Mouse (Mus musculus) hindbrain, embryonic 13.5 days (tissue): ENCODE measurements around the gene Lat2. TPM values are rescaled to one million over a fixed set of nuclear protein-coding genes. Genes with fewer than 3 reads are reported as not detected.

ENCODE experiments used
- ATAC-seq: fragments of 200-750 bp; cut with Nextera tagmentation; 2 replicates; pipeline ENCODE4 v1.8.0; 2017; ENCODE audit warnings: moderate TSS enrichment; ENCODE audit not compliant: low FRiP score
- H3K27ac ChIP-seq: fragments of 300-500 bp; sonication (generic); 2 replicates; pipeline ENCODE4 v1.5.1; 2015; ENCODE audit warnings: inconsistent platforms, mild to moderate bottlenecking, moderate library complexity
- H3K27me3 ChIP-seq: fragments of 300-500 bp; sonication (generic); 2 replicates; pipeline ENCODE4 v1.6.1; 2015; ENCODE audit warnings: mild to moderate bottlenecking, inconsistent platforms
- H3K36me3 ChIP-seq: fragments of 300-500 bp; sonication (generic); 2 replicates; pipeline ENCODE4 v1.6.1; 2015; ENCODE audit warnings: mild to moderate bottlenecking, inconsistent platforms
- H3K4me1 ChIP-seq: fragments of 300-500 bp; sonication (generic); replicated peaks from 2 replicates; pipeline ENCODE4 v1.6.1; 2015; ENCODE audit warnings: inconsistent platforms
- H3K4me2 ChIP-seq: fragments of 300-500 bp; sonication (generic); 2 replicates; pipeline ENCODE4 v1.6.1; 2015; ENCODE audit warnings: inconsistent platforms, mild to moderate bottlenecking, moderate library complexity
- H3K4me3 ChIP-seq: fragments of 300-500 bp; sonication (generic); 2 replicates; pipeline ENCODE4 v1.5.1; 2015; ENCODE audit warnings: mild to moderate bottlenecking, inconsistent platforms
- H3K9ac ChIP-seq: fragments of 300-500 bp; sonication (generic); 2 replicates; pipeline ENCODE4 v1.6.1; 2015; ENCODE audit warnings: mild to moderate bottlenecking, inconsistent platforms
- H3K9me3 ChIP-seq: fragments of 300-500 bp; sonication (generic); 2 replicates; pipeline ENCODE4 v1.6.1; 2016; ENCODE audit warnings: inconsistent platforms
- WGBS: fragments of 180-500 bp; shearing (Covaris S2); methylation state at CpG from one replicate; pipeline ENCODE4 v1.1.7; 2015; 5-methylcytosine and 5-hydroxymethylcytosine counted together
- polyA plus RNA-seq: library from polyadenylated mRNA; unstranded; fragments of >200 nt; fragmentation: Nextera tagmentation; extraction: Ambion mirVana; gene quantifications from 2 replicates; pipeline ENCODE4 v1.2.1, GENCODE M21; 2015

Gene Lat2
- polyA plus RNA-seq, 1 experiment from 2014 or later = 5.7 TPM

DNA sequence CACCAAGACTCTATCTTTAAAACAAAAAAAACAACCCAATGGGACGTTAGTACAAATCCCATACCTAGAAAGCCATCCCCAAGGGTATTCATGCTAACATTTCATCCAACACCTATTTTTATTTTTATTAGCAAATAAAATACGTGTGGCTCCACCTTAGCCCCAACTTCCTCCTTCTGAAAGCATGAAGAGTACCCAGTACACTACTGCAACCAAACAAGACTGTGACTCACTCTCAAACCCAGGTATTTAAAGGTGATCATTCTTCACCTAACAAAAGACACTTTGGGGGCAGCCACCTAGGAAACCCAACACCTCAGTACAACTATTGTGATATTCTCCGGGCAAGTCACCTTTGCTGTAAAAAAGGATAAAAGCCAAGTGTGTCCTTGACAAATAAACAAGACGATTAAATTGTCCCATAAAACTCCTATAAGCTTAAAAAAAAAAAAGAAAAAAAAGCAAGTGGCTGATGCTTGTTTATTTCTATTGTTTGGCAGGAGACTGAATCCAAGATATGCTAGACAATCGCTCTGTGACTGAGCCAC, 23.1 kb upstream of the Lat2 start:
- Histone ChIP-seq H3K27me3 (no peaks in the 10 kb centered on the region), H3K4me2 (peak overlapping the region; percentile 87), H3K4me3 (peak overlapping the region; percentile 99), H3K36me3 (peaks cover 27% of the 10 kb centered on the region), H3K9ac (peak overlapping the region; percentile 100), H3K9me3 (no peaks in the 10 kb centered on the region), H3K4me1 (peaks cover 28% of the 10 kb centered on the region), H3K27ac (peak overlapping the region; percentile 96)
- 37% methylated on average over 5 of the region's 5 CpGs for WGBS
- ATAC-seq = no peak

DNA sequence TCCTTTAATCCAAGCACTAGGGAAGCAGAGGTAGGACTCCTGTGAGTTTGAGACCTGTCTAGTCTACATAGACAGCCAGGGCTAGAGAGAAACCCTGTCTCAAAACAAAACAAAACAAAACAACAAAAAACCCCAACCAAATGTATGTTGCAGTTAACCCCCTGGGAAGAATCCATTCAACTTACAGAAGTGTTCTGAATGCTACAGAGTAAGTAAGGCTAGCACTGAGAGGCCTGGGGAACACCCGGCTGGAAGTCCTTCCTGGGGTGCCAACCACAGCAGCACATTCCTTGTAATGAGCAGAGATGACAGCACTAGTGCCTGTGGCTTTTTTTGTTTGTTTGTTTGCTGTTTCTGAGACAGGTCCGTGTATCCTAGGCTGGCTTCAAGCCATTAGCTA, 18.0 kb upstream of the Lat2 start:
- no peak overlapping the region for H3K27ac ChIP-seq
- H3K4me2 ChIP-seq = no peak overlapping the region
- no peaks in the 10 kb centered on the region for H3K9me3 ChIP-seq
- no peaks in the 10 kb centered on the region for H3K27me3 ChIP-seq
- WGBS = 54% methylated on average over 2 of the region's 2 CpGs
- H3K4me3 ChIP-seq = no peak overlapping the region
- H3K4me1 ChIP-seq = peaks cover 33% of the 10 kb centered on the region
- H3K36me3 ChIP-seq = peaks cover 53% of the 10 kb centered on the region
- ATAC-seq = no peak
- no peak overlapping the region for H3K9ac ChIP-seq

DNA sequence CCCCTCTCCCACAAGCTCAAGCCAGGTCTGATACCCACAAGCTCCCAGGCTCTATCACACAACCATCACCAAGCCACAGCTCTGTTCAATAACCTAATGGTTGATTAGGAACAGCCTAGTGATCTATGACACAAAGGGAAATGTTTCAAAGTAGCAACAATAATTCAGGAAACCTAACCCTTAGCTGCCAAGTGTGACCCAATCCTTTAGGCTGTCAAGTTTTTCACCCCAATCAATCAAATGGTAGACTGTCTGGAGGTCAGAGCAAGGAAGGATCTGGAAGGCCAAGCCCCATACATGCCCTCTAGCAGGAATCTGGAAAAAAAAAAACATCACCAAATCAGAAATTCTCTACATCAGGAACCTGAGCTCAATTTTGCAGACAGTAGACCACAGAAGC, 16.0 kb upstream of the Lat2 start:
- H3K4me1 ChIP-seq = peaks cover 23% of the 10 kb centered on the region
- H3K9ac ChIP-seq = no peak overlapping the region
- H3K4me2 ChIP-seq = no peak overlapping the region
- H3K27ac ChIP-seq = no peak overlapping the region
- H3K27me3 ChIP-seq = no peaks in the 10 kb centered on the region
- H3K4me3 ChIP-seq = no peak overlapping the region
- ATAC-seq = no peak
- H3K36me3 ChIP-seq = peaks cover 63% of the 10 kb centered on the region
- no peaks in the 10 kb centered on the region for H3K9me3 ChIP-seq

DNA sequence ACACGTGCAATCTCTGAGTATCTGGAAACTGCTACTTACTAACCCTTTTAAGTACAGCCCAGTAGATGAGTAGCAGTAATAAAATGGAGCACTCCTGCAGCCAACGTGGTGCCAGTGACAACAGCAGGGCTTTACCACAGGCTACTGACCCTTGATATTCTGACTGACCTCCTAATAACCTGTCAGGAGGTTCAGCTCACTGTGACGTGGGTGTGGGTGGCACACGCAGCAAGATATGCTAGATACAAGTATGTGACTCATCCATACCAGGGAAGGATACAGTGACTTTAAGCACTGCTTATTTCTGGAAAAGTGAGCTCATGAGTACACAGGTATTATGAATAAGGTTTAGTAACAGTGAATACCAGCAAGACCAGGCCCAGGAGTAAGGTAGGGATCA, 14.7 kb upstream of the Lat2 start:
- no peak overlapping the region for H3K4me3 ChIP-seq
- peaks cover 23% of the 10 kb centered on the region for H3K4me1 ChIP-seq
- no peak overlapping the region for H3K27ac ChIP-seq
- no peak overlapping the region for H3K4me2 ChIP-seq
- H3K9ac ChIP-seq = no peak overlapping the region
- ATAC-seq = no peak
- no peaks in the 10 kb centered on the region for H3K9me3 ChIP-seq
- WGBS = 83% methylated on average over 4 of the region's 4 CpGs
- peaks cover 65% of the 10 kb centered on the region for H3K36me3 ChIP-seq
- no peaks in the 10 kb centered on the region for H3K27me3 ChIP-seq

DNA sequence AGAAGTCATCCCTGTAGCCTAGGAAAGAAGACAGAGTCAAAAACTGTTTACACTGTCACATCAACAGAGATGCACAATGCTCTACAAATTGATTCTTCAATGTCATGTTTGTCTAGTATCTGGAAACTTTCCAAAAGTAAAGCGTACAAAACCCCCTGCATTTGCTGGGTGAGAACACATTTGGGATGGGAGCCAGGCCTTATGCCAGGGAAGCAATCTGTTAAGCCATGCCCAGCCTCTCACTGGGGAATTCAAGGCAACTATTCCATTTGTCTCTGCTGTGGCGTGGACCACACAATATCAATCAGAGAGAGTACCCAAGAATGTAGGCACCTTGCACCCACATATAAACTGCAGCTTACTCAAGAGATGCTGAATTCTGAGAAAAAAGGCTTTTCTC, 7.2 kb upstream of the Lat2 start:
- Histone ChIP-seq H3K4me1 (0 out of 2 replicates have a peak, but pooled peaks cover 8% of the 10 kb centered on the region), H3K27me3 (no peaks in the 10 kb centered on the region), H3K27ac (no peak overlapping the region), H3K36me3 (peaks cover 100% of the 10 kb centered on the region), H3K9ac (no peak overlapping the region), H3K9me3 (no peaks in the 10 kb centered on the region), H3K4me3 (no peak overlapping the region), H3K4me2 (no peak overlapping the region)
- 61% methylated on average over 2 of the region's 2 CpGs for WGBS
- no peak for ATAC-seq

DNA sequence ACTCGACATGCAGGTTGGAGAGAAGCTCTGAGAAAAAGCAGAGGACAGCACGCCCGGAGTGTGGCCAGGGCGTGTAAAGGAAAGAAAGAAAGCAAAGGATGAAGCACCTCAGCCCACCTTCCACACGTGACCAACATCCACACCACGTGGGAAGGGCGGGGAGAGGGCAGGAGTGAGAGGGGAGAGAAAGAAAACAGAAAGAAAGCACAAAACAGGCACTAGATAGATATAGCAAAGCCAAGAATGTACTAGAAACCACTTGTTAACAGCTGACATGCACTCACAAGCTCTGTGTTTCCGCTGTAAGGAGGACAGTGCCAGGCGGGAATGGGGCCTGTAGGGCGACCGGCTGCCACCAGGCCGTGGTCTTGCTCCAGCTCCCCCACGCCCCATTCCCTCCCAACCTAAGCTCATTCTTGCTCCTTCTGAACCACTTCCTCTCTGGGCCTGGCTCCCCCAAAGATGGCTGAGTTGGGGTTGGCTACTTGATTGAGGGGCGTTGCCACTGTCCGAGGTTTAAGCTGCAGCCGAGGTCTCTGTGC, 6.3 kb upstream of the Lat2 start:
- no peak for ATAC-seq
- H3K4me3 ChIP-seq = no peak overlapping the region
- no peak overlapping the region for H3K4me2 ChIP-seq
- H3K27ac ChIP-seq = no peak overlapping the region
- no peaks in the 10 kb centered on the region for H3K9me3 ChIP-seq
- 88% methylated on average over 16 of the region's 16 CpGs for WGBS
- H3K9ac ChIP-seq = no peak overlapping the region
- H3K36me3 ChIP-seq = peaks cover 99% of the 10 kb centered on the region
- H3K27me3 ChIP-seq = no peaks in the 10 kb centered on the region
- 0 out of 2 replicates have a peak, but pooled peaks cover 8% of the 10 kb centered on the region for H3K4me1 ChIP-seq

DNA sequence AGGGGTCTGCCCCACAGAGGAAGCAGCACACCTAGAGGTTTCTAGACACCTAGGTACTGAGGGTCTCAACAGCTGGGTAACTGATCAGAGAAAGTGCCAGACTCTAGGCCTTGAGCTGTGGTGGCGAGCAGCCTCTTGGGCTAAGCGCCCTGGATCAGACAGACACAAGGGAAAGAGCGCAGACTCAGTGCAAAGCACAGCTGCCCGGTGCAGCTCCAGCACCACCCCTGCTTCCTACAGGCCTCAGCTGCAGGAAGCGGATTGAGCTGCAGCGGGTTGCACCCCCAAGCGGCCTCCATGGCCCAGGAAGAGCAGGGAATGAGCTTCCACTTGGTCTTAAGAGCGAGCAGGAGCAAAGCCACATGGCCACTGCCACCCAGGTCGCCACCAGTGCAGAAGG, 5.6 kb upstream of the Lat2 start:
- Histone ChIP-seq H3K4me1 (0 out of 2 replicates have a peak, but pooled peaks cover 8% of the 10 kb centered on the region), H3K9ac (no peak overlapping the region), H3K4me2 (no peak overlapping the region), H3K36me3 (peaks cover 97% of the 10 kb centered on the region), H3K27ac (no peak overlapping the region), H3K27me3 (no peaks in the 10 kb centered on the region), H3K4me3 (no peak overlapping the region), H3K9me3 (no peaks in the 10 kb centered on the region)
- no peak for ATAC-seq
- 92% methylated on average over 9 of the region's 9 CpGs for WGBS

DNA sequence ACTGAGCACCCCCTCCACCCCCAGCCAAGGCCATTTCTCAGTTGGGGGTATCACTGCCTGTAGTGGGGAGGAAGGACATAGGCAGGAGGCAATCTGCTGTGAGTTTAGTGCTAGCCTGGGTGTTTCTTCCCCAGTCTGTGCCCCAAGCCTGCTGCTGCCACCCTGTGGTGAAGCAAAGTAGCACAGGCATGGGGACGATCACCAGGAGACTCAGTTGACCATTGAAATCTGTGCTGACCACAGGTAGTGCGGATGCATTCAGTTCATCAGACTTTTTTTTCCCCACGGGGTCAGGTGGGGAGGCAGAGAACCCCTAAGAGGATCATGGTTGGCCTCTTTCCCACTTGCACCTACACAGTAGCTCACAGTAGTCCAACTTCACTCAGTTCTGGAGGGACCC, 2.2 kb upstream of the Lat2 start:
- Histone ChIP-seq H3K36me3 (peaks cover 78% of the 10 kb centered on the region), H3K9ac (no peak overlapping the region), H3K4me3 (no peak overlapping the region), H3K27me3 (no peaks in the 10 kb centered on the region), H3K4me1 (peaks cover 5% of the 10 kb centered on the region), H3K27ac (no peak overlapping the region), H3K9me3 (no peaks in the 10 kb centered on the region), H3K4me2 (no peak overlapping the region)
- no peak for ATAC-seq
- 64% methylated on average over 3 of the region's 3 CpGs for WGBS

DNA sequence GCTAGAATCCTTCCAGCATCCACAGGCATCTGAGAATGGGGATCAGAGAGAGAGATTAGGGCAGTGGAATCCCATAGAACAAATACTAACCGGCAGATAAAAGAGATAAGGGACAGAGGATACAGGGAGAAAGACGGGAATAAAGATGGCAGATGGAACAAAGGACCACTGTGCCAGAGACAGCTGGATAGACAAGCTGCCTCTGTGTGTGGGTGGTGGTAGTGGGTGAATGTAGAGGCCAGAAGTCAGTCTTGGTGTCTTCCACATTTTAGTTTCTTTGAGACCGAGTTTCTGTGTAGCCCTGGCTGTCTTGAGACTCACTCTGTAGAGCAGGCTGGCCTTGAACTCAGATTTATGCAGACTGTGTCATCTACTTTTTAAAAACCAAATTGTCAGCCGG, 955 bp upstream of the Lat2 start:
- H3K36me3 ChIP-seq = peaks cover 65% of the 10 kb centered on the region
- no peak overlapping the region for H3K9ac ChIP-seq
- no peak overlapping the region for H3K4me2 ChIP-seq
- H3K4me1 ChIP-seq = peaks cover 10% of the 10 kb centered on the region
- H3K27me3 ChIP-seq = no peaks in the 10 kb centered on the region
- no peak overlapping the region for H3K4me3 ChIP-seq
- no peak overlapping the region for H3K27ac ChIP-seq
- H3K9me3 ChIP-seq = no peaks in the 10 kb centered on the region
- ATAC-seq = no peak
- 66% methylated on average over 4 of the region's 4 CpGs for WGBS

DNA sequence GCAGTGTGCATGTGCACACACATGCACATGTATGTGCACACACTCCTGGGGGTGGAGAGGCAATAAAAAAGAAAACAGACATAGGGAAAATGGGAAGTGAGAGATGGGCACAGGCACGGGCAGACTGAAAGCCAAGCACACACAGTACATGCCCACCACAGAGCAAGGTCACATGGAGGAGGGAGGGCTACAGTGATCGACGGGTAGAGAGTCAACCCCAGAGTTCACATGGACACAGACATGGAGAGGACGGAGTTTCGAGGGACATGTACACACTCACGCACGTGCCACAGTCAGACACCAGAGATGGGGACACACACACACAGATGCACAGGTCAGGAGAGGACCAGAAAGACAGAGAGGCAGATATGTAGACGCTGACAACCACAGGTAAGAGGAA, 555 bp upstream of the Lat2 start:
- ATAC-seq = no peak
- Histone ChIP-seq H3K4me3 (no peak overlapping the region), H3K36me3 (peaks cover 61% of the 10 kb centered on the region), H3K4me1 (peaks cover 10% of the 10 kb centered on the region), H3K27ac (no peak overlapping the region), H3K9ac (no peak overlapping the region), H3K4me2 (no peak overlapping the region), H3K9me3 (no peaks in the 10 kb centered on the region), H3K27me3 (no peaks in the 10 kb centered on the region)
- 90% methylated on average over 8 of the region's 8 CpGs for WGBS

DNA sequence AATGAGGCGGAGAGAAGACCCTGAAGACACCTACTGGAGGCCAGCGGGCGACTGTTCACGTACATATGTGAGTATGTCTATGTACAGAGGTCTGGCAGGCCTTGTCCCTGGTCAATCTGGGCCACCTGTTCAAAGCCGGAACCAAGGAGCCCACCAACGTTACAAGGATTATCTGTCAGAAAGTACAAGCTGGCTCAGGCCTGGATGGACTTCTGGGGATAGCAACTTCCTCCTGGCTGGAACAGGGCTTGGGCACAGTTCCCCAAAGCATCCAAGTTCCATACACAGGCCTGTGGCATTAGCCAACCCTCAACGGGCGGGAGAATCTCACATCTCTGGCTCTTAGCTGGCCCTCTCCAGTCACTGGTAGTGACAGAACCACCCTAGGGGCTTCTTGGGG, 529 bp downstream of the Lat2 start:
- H3K27ac ChIP-seq = no peak overlapping the region
- no peaks in the 10 kb centered on the region for H3K9me3 ChIP-seq
- H3K9ac ChIP-seq = no peak overlapping the region
- no peak overlapping the region for H3K4me2 ChIP-seq
- ATAC-seq = no peak
- peaks cover 50% of the 10 kb centered on the region for H3K36me3 ChIP-seq
- WGBS = 92% methylated on average over 8 of the region's 8 CpGs
- H3K4me1 ChIP-seq = peaks cover 10% of the 10 kb centered on the region
- H3K27me3 ChIP-seq = no peaks in the 10 kb centered on the region
- no peak overlapping the region for H3K4me3 ChIP-seq

DNA sequence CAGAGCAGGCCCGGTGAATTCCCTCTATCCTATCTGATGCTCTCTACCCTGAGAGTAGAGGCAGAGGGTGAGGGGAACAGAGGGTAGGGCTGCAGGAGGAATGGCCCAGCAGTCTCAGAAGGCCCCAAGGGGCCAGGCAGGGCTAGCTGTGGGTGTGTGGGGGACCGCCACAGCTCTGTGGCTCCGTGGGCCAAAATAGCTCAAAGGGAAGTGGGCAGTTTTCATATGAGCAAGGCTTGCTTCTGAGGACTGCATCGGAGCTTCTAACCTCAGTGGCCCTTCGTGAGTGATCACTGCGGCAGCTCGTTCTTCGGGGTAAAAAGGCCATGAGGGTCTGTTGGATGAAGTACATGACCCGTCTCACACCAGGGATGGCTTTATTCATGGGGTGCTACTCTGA, 1.1 kb downstream of the Lat2 start:
- ATAC-seq = no peak
- Histone ChIP-seq H3K27ac (no peak overlapping the region), H3K4me1 (peaks cover 10% of the 10 kb centered on the region), H3K4me2 (no peak overlapping the region), H3K27me3 (no peaks in the 10 kb centered on the region), H3K9ac (no peak overlapping the region; the same call in none of the 2 replicates), H3K9me3 (no peaks in the 10 kb centered on the region), H3K4me3 (no peak overlapping the region), H3K36me3 (peaks cover 45% of the 10 kb centered on the region)
- WGBS = 84% methylated on average over 9 of the region's 9 CpGs

DNA sequence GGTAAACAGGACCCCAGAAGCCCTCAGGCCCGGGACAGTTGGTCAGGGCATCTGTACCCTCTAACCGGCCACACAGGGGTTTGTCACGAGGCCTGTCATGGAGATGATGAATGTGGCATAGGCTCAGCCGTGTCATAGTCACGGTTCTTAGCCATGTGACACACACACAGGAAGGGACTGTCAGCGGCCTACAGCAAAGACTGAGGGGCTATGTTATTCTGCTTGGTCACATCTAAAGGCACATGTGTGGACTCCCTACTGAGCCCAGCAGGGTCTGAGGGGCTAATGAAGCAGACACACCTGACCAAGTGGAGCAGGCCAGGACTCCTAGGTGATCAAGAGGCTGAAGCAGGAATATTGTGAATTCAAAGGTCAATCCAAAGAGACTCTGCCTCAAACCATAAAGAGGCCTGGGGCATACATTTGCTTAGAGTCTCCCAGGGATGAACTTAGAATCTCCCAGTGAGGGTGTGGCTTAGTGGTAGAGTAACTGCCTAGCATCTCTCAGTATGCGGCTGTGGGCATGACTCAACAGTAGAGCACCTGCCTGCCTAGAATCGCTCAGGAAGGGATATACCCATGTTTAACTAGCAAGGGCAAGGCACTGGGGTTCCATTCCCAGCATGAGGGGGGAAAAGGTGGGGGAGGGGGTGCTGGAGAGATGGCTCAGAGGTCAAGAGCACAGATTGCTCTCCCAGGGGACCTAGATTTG, 2.9 kb downstream of the Lat2 start:
- WGBS = 41% methylated on average over 8 of the region's 8 CpGs

More for the DNA sequence above, 2.9 kb downstream of the Lat2 start:
- no peak for ATAC-seq
- Histone ChIP-seq H3K36me3 (peaks cover 27% of the 10 kb centered on the region), H3K4me3 (no peak overlapping the region), H3K27ac (peak overlapping the region; percentile 64), H3K4me2 (no peak overlapping the region), H3K9me3 (no peaks in the 10 kb centered on the region), H3K9ac (no peak overlapping the region), H3K27me3 (no peaks in the 10 kb centered on the region), H3K4me1 (peaks cover 10% of the 10 kb centered on the region)
